Mouse (Mus musculus): Measurements from ENCODE around the gene Gm49340. TPM values are rescaled to one million over a fixed set of nuclear protein-coding genes. Genes with fewer than 3 reads are reported as not detected.
"Not testable (repeated sequence)": the region's sequence is repeated elsewhere in the genome, so short reads cannot be mapped to it uniquely, and the experiment has no call there.

The Gm49340 gene
- polyA plus RNA-seq, 1 experiment from 2014 or later: not detected

DNA sequence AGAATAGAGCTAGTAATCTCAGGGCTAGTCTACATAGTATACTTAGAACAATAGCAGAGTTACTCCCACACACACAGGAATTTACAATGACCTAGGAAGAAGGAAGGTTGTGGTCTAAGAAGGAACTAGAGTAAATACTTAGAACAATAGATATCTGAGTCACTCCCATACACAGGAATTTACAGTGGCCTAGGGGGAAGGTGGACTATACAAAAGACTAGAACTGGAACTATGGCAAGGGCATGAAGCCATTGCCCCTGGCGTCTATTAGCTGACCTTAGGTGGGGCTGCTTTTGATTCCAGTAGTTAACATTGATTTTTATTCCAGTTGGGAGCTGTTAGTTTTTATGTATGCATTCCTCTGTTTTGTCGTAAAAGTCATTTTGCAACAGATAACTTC, 11.0 kb upstream of the Gm49340 start:
- H3K4me1 ChIP-seq (ENCODE audit: control insufficient read depth, insufficient read depth, low read length); H3K36me3 ChIP-seq (ENCODE audit: control insufficient read depth, insufficient read depth, low read length); H3K4me3 ChIP-seq (replicated peaks; ENCODE audit: low read length); H3K9ac ChIP-seq (ENCODE audit: low read length); ATAC-seq (ENCODE audit: insufficient read depth, low FRiP score); H3K27ac ChIP-seq (ENCODE audit: low read length); H3K4me2 ChIP-seq (ENCODE audit: low read depth, low read length); H3K9me3 ChIP-seq (replicated peaks; ENCODE audit: control insufficient read depth, low read length); H3K27me3 ChIP-seq (ENCODE audit: control insufficient read depth, insufficient read depth, low read length): not testable (repeated sequence)
- 57% methylated on average over 2 of the region's 2 CpGs for WGBS

DNA sequence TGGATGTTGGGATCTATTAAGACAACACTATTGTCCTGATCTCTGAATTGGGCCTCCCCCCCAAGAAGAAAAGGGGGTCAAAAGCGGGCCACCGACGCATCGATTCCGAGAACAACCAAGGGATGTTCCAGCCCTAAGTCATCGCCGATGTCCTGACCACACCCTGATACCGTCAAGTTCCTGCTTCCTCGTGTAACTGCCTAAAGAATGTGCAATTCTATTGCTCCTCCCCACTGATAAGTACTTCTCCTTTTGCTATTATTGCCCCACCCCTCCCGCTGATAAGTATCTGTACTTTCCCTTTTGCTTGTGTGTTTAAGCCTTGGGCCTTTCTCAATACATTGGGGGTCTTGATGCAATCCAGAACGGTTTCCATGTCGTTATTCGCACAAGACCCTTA, 8.5 kb upstream of the Gm49340 start:
- ATAC-seq (ENCODE audit: insufficient read depth, low FRiP score); H3K27me3 ChIP-seq (ENCODE audit: control insufficient read depth, insufficient read depth, low read length); H3K9me3 ChIP-seq (replicated peaks; ENCODE audit: control insufficient read depth, low read length); H3K9ac ChIP-seq (ENCODE audit: low read length); H3K36me3 ChIP-seq (ENCODE audit: control insufficient read depth, insufficient read depth, low read length); H3K27ac ChIP-seq (ENCODE audit: low read length); H3K4me2 ChIP-seq (ENCODE audit: low read depth, low read length); H3K4me3 ChIP-seq (replicated peaks; ENCODE audit: low read length); H3K4me1 ChIP-seq (ENCODE audit: control insufficient read depth, insufficient read depth, low read length): not testable (repeated sequence)
- WGBS: 91% methylated on average over 13 of the region's 13 CpGs

DNA sequence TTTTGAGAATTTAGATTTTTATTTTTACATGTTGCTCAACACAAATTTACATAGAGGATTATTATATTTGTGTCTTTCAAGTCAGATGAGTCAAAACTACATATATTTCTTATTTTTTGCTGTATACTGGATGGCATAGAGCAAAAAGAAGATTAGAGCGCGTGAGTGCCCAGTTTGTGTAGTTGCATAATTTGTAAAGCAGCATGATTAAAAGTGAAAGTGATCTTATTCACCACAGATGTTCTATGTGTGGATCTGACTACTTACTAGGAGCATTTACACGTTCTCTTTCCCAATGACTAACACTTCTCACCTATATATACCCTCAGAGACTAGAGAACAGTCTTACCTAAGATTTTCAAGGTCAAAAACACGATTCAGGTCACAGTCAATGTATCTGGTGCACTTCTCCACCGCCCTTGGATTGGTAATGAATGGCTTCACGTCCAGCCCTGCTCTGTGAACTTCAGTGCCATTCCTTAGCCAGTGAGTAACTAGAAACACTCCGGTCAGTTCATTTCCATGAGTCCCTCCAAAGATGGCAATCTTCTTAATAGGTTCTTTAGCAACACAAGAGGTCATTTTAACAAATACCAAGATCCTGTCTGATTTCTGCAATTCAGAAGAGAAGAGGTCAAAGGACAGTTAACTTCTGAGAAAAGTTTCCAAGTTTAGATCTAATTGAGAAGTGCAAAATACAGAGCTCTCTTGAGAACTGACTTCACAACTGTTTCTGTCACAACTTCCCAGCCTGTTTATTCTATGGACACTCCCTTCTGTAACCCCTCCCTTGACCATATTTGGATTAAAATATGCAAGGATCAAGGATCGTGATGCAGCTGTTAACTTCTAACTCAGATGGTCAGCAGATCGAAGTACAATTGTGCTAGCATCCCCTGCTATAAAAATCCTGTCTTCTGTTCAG, 5.4 kb upstream of the Gm49340 start:
- Histone ChIP-seq H3K36me3 (ENCODE audit: control insufficient read depth, insufficient read depth, low read length) (no peaks in the 10 kb centered on the region), H3K4me3 (replicated peaks; ENCODE audit: low read length) (peak overlapping the region; percentile 9; the same call in 1 of the 2 replicates), H3K9ac (ENCODE audit: low read length) (no peak overlapping the region), H3K9me3 (replicated peaks; ENCODE audit: control insufficient read depth, low read length) (no peaks in the 10 kb centered on the region), H3K4me2 (ENCODE audit: low read depth, low read length) (peak overlapping the region; percentile 31), H3K4me1 (ENCODE audit: control insufficient read depth, insufficient read depth, low read length) (peaks cover 12% of the 10 kb centered on the region; the same call in 1 of the 2 replicates), H3K27me3 (ENCODE audit: control insufficient read depth, insufficient read depth, low read length) (no peaks in the 10 kb centered on the region), H3K27ac (ENCODE audit: low read length) (no peak overlapping the region; the same call in 1 of the 2 replicates)
- 58% methylated on average over 9 of the region's 9 CpGs for WGBS
- ATAC-seq (ENCODE audit: insufficient read depth, low FRiP score): no peak

DNA sequence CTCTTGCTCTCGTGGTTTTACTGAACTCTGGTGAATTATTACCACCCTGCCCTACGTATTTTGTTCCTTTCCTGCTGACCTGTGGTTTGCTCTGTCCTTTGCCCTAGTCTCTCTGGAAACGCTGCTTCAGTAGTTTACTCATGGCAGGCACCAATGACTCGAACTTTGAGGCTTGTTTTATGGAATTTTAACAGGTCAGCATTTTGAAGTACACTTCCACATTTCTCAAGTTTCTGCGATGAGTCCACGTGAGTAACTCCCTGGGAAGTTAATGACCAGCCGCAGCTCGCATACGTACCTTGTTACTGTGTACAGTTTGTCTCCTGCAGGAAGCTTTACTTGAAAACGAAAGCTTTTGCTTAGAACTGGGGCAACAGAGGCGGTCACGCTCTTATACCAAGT, 3.1 kb upstream of the Gm49340 start:
- WGBS: 20% methylated on average over 12 of the region's 12 CpGs
- Histone ChIP-seq H3K27me3 (ENCODE audit: control insufficient read depth, insufficient read depth, low read length) (no peaks in the 10 kb centered on the region), H3K9me3 (replicated peaks; ENCODE audit: control insufficient read depth, low read length) (no peaks in the 10 kb centered on the region), H3K4me2 (ENCODE audit: low read depth, low read length) (peak overlapping the region; percentile 40), H3K9ac (ENCODE audit: low read length) (no peak overlapping the region), H3K4me3 (replicated peaks; ENCODE audit: low read length) (peak overlapping the region; percentile 28), H3K4me1 (ENCODE audit: control insufficient read depth, insufficient read depth, low read length) (peaks cover 12% of the 10 kb centered on the region; the same call in 1 of the 2 replicates), H3K27ac (ENCODE audit: low read length) (peak overlapping the region; percentile 54), H3K36me3 (ENCODE audit: control insufficient read depth, insufficient read depth, low read length) (no peaks in the 10 kb centered on the region)
- peak; percentile 73; the same call in 1 of the 2 replicates for ATAC-seq (ENCODE audit: insufficient read depth, low FRiP score)

DNA sequence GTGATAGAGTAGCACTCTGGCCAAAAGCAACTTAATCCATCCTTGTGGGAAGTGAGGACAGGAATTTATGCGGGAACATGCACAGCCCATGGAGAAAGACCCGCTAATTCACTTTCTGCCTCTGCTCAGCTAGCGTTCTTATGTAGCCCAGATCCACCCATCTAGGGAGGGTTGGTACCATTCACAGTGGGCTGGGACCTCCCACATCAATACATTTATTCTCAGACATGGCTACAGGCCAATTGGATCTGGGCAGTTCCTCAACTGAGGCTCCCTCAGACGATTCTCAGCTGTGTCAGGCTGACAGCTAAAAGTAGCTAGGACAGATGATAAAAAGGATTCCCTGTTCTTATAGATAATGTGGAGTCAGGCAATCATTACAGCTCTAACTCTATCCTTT, 2.2 kb upstream of the Gm49340 start:
- Histone ChIP-seq H3K27ac (ENCODE audit: low read length) (peak overlapping the region; percentile 21; the same call in 1 of the 2 replicates), H3K4me3 (replicated peaks; ENCODE audit: low read length) (no peak overlapping the region), H3K9me3 (replicated peaks; ENCODE audit: control insufficient read depth, low read length) (no peaks in the 10 kb centered on the region), H3K9ac (ENCODE audit: low read length) (no peak overlapping the region), H3K4me1 (ENCODE audit: control insufficient read depth, insufficient read depth, low read length) (peaks cover 12% of the 10 kb centered on the region; the same call in 1 of the 2 replicates), H3K36me3 (ENCODE audit: control insufficient read depth, insufficient read depth, low read length) (no peaks in the 10 kb centered on the region), H3K4me2 (ENCODE audit: low read depth, low read length) (peak overlapping the region; percentile 40; the same call in 1 of the 2 replicates), H3K27me3 (ENCODE audit: control insufficient read depth, insufficient read depth, low read length) (no peaks in the 10 kb centered on the region)
- ATAC-seq (ENCODE audit: insufficient read depth, low FRiP score): peak; percentile 74; the same call in 1 of the 2 replicates
- 49% methylated on average over 4 of the region's 4 CpGs for WGBS

DNA sequence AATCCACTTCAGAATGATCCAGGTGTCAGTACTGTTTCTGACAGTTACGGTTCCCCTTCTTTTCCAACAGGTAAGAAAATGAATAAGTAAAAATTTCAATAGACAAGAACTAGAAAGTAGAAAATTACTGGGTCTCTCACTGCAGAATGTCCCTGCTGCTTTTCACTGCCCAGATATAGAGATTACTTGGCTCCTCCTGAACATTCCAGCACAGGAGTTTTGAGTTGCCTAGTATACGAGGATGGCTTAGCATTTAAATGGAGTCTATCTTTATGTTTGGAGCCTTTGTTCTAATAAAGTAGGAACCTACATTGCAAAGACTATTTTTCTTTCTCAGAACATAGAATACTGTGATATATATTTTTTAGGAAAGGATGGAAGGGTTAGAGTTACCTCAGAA, 3.8 kb downstream of the Gm49340 start:
- no peak overlapping the region for H3K4me2 ChIP-seq (ENCODE audit: low read depth, low read length)
- WGBS: 74% methylated on average over 2 of the region's 2 CpGs
- H3K9me3 ChIP-seq (replicated peaks; ENCODE audit: control insufficient read depth, low read length): no peaks in the 10 kb centered on the region
- no peaks in the 10 kb centered on the region for H3K4me1 ChIP-seq (ENCODE audit: control insufficient read depth, insufficient read depth, low read length)
- ATAC-seq (ENCODE audit: insufficient read depth, low FRiP score): no peak
- H3K9ac ChIP-seq (ENCODE audit: low read length): no peak overlapping the region
- no peak overlapping the region for H3K27ac ChIP-seq (ENCODE audit: low read length)
- H3K27me3 ChIP-seq (ENCODE audit: control insufficient read depth, insufficient read depth, low read length): no peaks in the 10 kb centered on the region
- no peaks in the 10 kb centered on the region for H3K36me3 ChIP-seq (ENCODE audit: control insufficient read depth, insufficient read depth, low read length)
- H3K4me3 ChIP-seq (replicated peaks; ENCODE audit: low read length): no peak overlapping the region

DNA sequence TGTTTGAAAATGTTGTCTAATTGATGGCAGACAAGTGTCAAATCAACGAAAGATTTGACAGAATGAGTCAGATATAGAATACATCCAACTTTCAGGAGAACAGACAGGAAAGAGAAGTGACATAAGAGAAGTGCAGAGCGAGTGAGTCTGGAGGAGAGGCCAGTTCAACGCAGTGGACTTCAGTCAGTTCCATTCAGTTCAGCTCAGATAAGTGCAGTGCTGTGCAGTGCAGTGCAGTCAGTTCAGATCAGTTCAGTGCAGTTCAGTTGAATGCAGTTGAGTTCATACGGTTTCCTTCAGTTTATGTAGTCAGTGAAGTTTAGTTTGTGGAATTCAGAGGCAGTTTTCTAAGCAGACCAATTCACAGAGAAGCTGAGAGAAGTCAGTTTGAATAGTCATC, 7.4 kb downstream of the Gm49340 start:
- Histone ChIP-seq H3K27ac (ENCODE audit: low read length) (no peak overlapping the region), H3K4me3 (replicated peaks; ENCODE audit: low read length) (no peak overlapping the region), H3K36me3 (ENCODE audit: control insufficient read depth, insufficient read depth, low read length) (no peaks in the 10 kb centered on the region), H3K9ac (ENCODE audit: low read length) (no peak overlapping the region), H3K27me3 (ENCODE audit: control insufficient read depth, insufficient read depth, low read length) (no peaks in the 10 kb centered on the region), H3K9me3 (replicated peaks; ENCODE audit: control insufficient read depth, low read length) (no peaks in the 10 kb centered on the region), H3K4me1 (ENCODE audit: control insufficient read depth, insufficient read depth, low read length) (no peaks in the 10 kb centered on the region), H3K4me2 (ENCODE audit: low read depth, low read length) (no peak overlapping the region)
- ATAC-seq (ENCODE audit: insufficient read depth, low FRiP score): no peak
- WGBS: 63% methylated on average over 4 of the region's 4 CpGs

DNA sequence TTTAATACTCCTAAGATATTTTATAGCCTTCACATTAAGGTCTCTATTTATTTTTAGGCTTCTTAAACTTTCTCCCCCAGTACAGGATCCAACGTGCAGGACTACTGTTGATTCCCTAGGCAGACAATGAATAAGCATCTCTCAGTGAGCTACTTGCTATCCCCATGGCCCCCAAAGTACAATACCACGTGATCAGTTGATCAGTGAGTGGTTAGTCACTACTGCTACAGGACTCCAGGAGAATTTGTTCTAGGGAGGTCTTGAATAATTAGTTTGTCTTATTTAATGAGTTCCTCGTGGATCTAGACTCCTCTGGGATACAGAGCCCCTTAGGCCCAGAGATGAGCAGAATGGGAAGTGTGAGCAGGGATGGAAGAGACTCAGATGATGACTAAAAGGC, 20.9 kb downstream of the Gm49340 start, which contains the start of gene Olfr20:
Gene Olfr20, plus strand, starts transcription at position 301 of the 400 bp plus-strand sequence.
- Histone ChIP-seq H3K27me3 (ENCODE audit: control insufficient read depth, insufficient read depth, low read length) (no peaks in the 10 kb centered on the region), H3K4me2 (ENCODE audit: low read depth, low read length) (no peak within 1 kb of the TSS), H3K4me1 (ENCODE audit: control insufficient read depth, insufficient read depth, low read length) (no peaks in the 10 kb centered on the region), H3K9me3 (replicated peaks; ENCODE audit: control insufficient read depth, low read length) (no peaks in the 10 kb centered on the region), H3K36me3 (ENCODE audit: control insufficient read depth, insufficient read depth, low read length) (no peaks in the 10 kb centered on the region), H3K4me3 (replicated peaks; ENCODE audit: low read length) (no peak within 1 kb of the TSS), H3K27ac (ENCODE audit: low read length) (no peak within 1 kb of the TSS), H3K9ac (ENCODE audit: low read length) (no peak within 1 kb of the TSS)
- ATAC-seq (ENCODE audit: insufficient read depth, low FRiP score): no peak
- WGBS: 44% methylated on average over 3 of the region's 3 CpGs

DNA sequence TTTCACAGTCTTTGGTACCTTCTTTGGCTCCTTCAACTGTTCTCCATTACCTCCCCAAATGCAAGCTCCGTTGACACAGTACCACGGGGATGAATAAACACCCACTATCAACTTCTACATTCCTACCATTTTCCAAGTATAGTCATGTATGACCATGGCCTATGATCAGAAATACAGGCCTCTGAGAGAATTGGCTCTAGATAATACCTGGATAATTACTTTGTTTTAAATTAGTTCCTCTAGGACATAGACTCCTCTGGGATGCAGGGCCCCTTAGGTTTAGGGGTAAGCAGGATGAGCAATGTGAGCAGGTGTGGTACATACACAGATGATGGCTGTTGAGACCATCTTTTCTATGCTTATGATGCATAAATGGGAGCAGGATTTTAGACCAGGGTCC, 41.4 kb downstream of the Gm49340 start, which contains the start of gene Olfr376:
Gene Olfr376, plus strand, starts transcription at position 301 of the 400 bp plus-strand sequence.
- no peaks in the 10 kb centered on the region for H3K9me3 ChIP-seq (replicated peaks; ENCODE audit: control insufficient read depth, low read length)
- H3K9ac ChIP-seq (ENCODE audit: low read length): no peak within 1 kb of the TSS
- WGBS: 83% methylated on average over 2 of the region's 2 CpGs
- H3K36me3 ChIP-seq (ENCODE audit: control insufficient read depth, insufficient read depth, low read length): no peaks in the 10 kb centered on the region
- H3K4me3 ChIP-seq (replicated peaks; ENCODE audit: low read length): no peak within 1 kb of the TSS
- H3K27me3 ChIP-seq (ENCODE audit: control insufficient read depth, insufficient read depth, low read length): no peaks in the 10 kb centered on the region
- no peak within 1 kb of the TSS for H3K4me2 ChIP-seq (ENCODE audit: low read depth, low read length)
- ATAC-seq (ENCODE audit: insufficient read depth, low FRiP score): no peak
- no peak within 1 kb of the TSS for H3K27ac ChIP-seq (ENCODE audit: low read length)
- no peaks in the 10 kb centered on the region for H3K4me1 ChIP-seq (ENCODE audit: control insufficient read depth, insufficient read depth, low read length)
